Mouse (Mus musculus): Measurements from ENCODE around the gene Vps53. TPM values are rescaled to one million over a fixed set of nuclear protein-coding genes. Genes with fewer than 3 reads are reported as not detected.

Gene Vps53
- polyA plus RNA-seq, 1 experiment from 2014 or later: 72.0 TPM

- peak overlapping the region; percentile 73 for H3K9ac ChIP-seq
- peak; percentile 98 for ATAC-seq (replicated peaks)
- H3K27me3 ChIP-seq (replicated peaks): no peaks in the 10 kb centered on the region
- H3K36me3 ChIP-seq (replicated peaks): no peaks in the 10 kb centered on the region
- peak overlapping the region; percentile 59 for H3K4me3 ChIP-seq
- peak overlapping the region; percentile 81 for H3K27ac ChIP-seq
- peaks cover 14% of the 10 kb centered on the region for H3K4me1 ChIP-seq
- H3K4me2 ChIP-seq: peak overlapping the region; percentile 61
- no peaks in the 10 kb centered on the region for H3K9me3 ChIP-seq
- under 1% methylated on average over 62 of the region's 90 CpGs for WGBS
Observed at GRCm38 (mm10) chr11:76201761-76202674, 22.6 kb upstream of the Vps53 start.

GRCm38 (mm10) chr11:76196977-76197469 lies 17.6 kb upstream of the Vps53 start:
- ATAC-seq (replicated peaks): no peak
- H3K9ac ChIP-seq: no peak overlapping the region
- H3K4me2 ChIP-seq: no peak overlapping the region
- H3K9me3 ChIP-seq: no peaks in the 10 kb centered on the region
- no peaks in the 10 kb centered on the region for H3K27me3 ChIP-seq (replicated peaks)
- H3K4me1 ChIP-seq: 0 out of 2 replicates have a peak, but pooled peaks cover 5% of the 10 kb centered on the region
- 43% methylated on average over 8 of the region's 8 CpGs for WGBS
- no peaks in the 10 kb centered on the region for H3K36me3 ChIP-seq (replicated peaks)
- H3K27ac ChIP-seq: no peak overlapping the region
- H3K4me3 ChIP-seq: no peak overlapping the region

GRCm38 (mm10) chr11:76196275-76196976 lies 17.0 kb upstream of the Vps53 start:
- Histone ChIP-seq H3K9me3 (no peaks in the 10 kb centered on the region), H3K9ac (no peak overlapping the region), H3K27ac (no peak overlapping the region), H3K4me3 (no peak overlapping the region), H3K36me3 (replicated peaks) (no peaks in the 10 kb centered on the region), H3K27me3 (replicated peaks) (no peaks in the 10 kb centered on the region), H3K4me1 (0 out of 2 replicates have a peak, but pooled peaks cover 4% of the 10 kb centered on the region), H3K4me2 (no peak overlapping the region)
- no peak for ATAC-seq (replicated peaks)
- 60% methylated on average over 8 of the region's 8 CpGs for WGBS

- H3K4me1 ChIP-seq: no peaks in the 10 kb centered on the region
- ATAC-seq (replicated peaks): no peak
- no peaks in the 10 kb centered on the region for H3K36me3 ChIP-seq (replicated peaks)
- no peak overlapping the region for H3K4me2 ChIP-seq
- WGBS: 84% methylated on average over 6 of the region's 6 CpGs
- H3K27ac ChIP-seq: no peak overlapping the region
- no peak overlapping the region for H3K9ac ChIP-seq
- H3K9me3 ChIP-seq: no peaks in the 10 kb centered on the region
- H3K27me3 ChIP-seq (replicated peaks): no peaks in the 10 kb centered on the region
- H3K4me3 ChIP-seq: no peak overlapping the region
Observed at GRCm38 (mm10) chr11:76186908-76187307, 7.5 kb upstream of the Vps53 start.

- Histone ChIP-seq H3K27me3 (replicated peaks) (no peaks in the 10 kb centered on the region), H3K27ac (no peak overlapping the region), H3K4me1 (peaks cover 5% of the 10 kb centered on the region), H3K4me3 (no peak overlapping the region), H3K36me3 (replicated peaks) (no peaks in the 10 kb centered on the region), H3K9me3 (no peaks in the 10 kb centered on the region), H3K4me2 (no peak overlapping the region), H3K9ac (no peak overlapping the region)
- ATAC-seq (replicated peaks): no peak
- 82% methylated on average over 4 of the region's 4 CpGs for WGBS
Observed at GRCm38 (mm10) chr11:76183745-76184144, 4.3 kb upstream of the Vps53 start.

GRCm38 (mm10) chr11:76180146-76180540 lies 696 bp upstream of the Vps53 start:
- Histone ChIP-seq H3K36me3 (replicated peaks) (no peaks in the 10 kb centered on the region), H3K27ac (peak overlapping the region; percentile 84), H3K4me1 (peaks cover 13% of the 10 kb centered on the region), H3K27me3 (replicated peaks) (no peaks in the 10 kb centered on the region), H3K9me3 (no peaks in the 10 kb centered on the region), H3K4me2 (peak overlapping the region; percentile 84), H3K9ac (peak overlapping the region; percentile 58), H3K4me3 (peak overlapping the region; percentile 84)
- 17% methylated on average over 7 of the region's 7 CpGs for WGBS
- no peak for ATAC-seq (replicated peaks)

- Histone ChIP-seq H3K27me3 (replicated peaks) (no peaks in the 10 kb centered on the region), H3K27ac (peak overlapping the region; percentile 84), H3K9me3 (no peaks in the 10 kb centered on the region), H3K36me3 (replicated peaks) (0 out of 2 replicates have a peak, but pooled peaks cover 1% of the 10 kb centered on the region), H3K4me2 (peak overlapping the region; percentile 84), H3K4me1 (peaks cover 13% of the 10 kb centered on the region), H3K4me3 (peak overlapping the region; percentile 84), H3K9ac (peak overlapping the region; percentile 58)
- WGBS: under 1% methylated on average over 28 of the region's 28 CpGs
- peak; percentile 87 for ATAC-seq (replicated peaks)
Observed at GRCm38 (mm10) chr11:76178726-76179494, 537 bp downstream of the Vps53 start.

GRCm38 (mm10) chr11:76170207-76170606 lies 9.2 kb downstream of the Vps53 start:
- Histone ChIP-seq H3K4me1 (no peaks in the 10 kb centered on the region), H3K9me3 (no peaks in the 10 kb centered on the region), H3K27ac (no peak overlapping the region), H3K4me2 (no peak overlapping the region), H3K9ac (no peak overlapping the region), H3K4me3 (no peak overlapping the region), H3K36me3 (replicated peaks) (peaks cover 18% of the 10 kb centered on the region; the same call in 1 of the 2 replicates), H3K27me3 (replicated peaks) (no peaks in the 10 kb centered on the region)
- WGBS: 53% methylated on average over 5 of the region's 5 CpGs
- no peak for ATAC-seq (replicated peaks)

GRCm38 (mm10) chr11:76168976-76169375 lies 10.5 kb downstream of the Vps53 start:
- H3K4me1 ChIP-seq: no peaks in the 10 kb centered on the region
- peaks cover 20% of the 10 kb centered on the region for H3K36me3 ChIP-seq (replicated peaks)
- H3K4me2 ChIP-seq: no peak overlapping the region
- no peak for ATAC-seq (replicated peaks)
- no peaks in the 10 kb centered on the region for H3K9me3 ChIP-seq
- H3K9ac ChIP-seq: no peak overlapping the region
- H3K27me3 ChIP-seq (replicated peaks): no peaks in the 10 kb centered on the region
- 73% methylated on average over 3 of the region's 3 CpGs for WGBS
- no peak overlapping the region for H3K4me3 ChIP-seq
- no peak overlapping the region for H3K27ac ChIP-seq

- Histone ChIP-seq H3K27ac (no peak overlapping the region), H3K4me2 (no peak overlapping the region), H3K4me1 (no peaks in the 10 kb centered on the region), H3K4me3 (no peak overlapping the region), H3K36me3 (replicated peaks) (peaks cover 19% of the 10 kb centered on the region), H3K9me3 (no peaks in the 10 kb centered on the region), H3K27me3 (replicated peaks) (no peaks in the 10 kb centered on the region), H3K9ac (no peak overlapping the region)
- 29% methylated on average over 5 of the region's 5 CpGs for WGBS
- no peak for ATAC-seq (replicated peaks)
Observed at GRCm38 (mm10) chr11:76167079-76167765, 12.2 kb downstream of the Vps53 start.

GRCm38 (mm10) chr11:76166657-76167056 lies 12.8 kb downstream of the Vps53 start:
- H3K9ac ChIP-seq: no peak overlapping the region
- no peaks in the 10 kb centered on the region for H3K27me3 ChIP-seq (replicated peaks)
- WGBS: 92% methylated on average over 4 of the region's 4 CpGs
- no peaks in the 10 kb centered on the region for H3K9me3 ChIP-seq
- H3K4me2 ChIP-seq: no peak overlapping the region
- peaks cover 15% of the 10 kb centered on the region; the same call in 1 of the 2 replicates for H3K36me3 ChIP-seq (replicated peaks)
- no peak for ATAC-seq (replicated peaks)
- H3K4me3 ChIP-seq: no peak overlapping the region
- no peak overlapping the region for H3K27ac ChIP-seq
- no peaks in the 10 kb centered on the region for H3K4me1 ChIP-seq

Data from midbrain, embryonic 15.5 days (tissue).